Comparison of ENCODE assay signal across 17 mouse cellular contexts in the genomic region with DNA sequence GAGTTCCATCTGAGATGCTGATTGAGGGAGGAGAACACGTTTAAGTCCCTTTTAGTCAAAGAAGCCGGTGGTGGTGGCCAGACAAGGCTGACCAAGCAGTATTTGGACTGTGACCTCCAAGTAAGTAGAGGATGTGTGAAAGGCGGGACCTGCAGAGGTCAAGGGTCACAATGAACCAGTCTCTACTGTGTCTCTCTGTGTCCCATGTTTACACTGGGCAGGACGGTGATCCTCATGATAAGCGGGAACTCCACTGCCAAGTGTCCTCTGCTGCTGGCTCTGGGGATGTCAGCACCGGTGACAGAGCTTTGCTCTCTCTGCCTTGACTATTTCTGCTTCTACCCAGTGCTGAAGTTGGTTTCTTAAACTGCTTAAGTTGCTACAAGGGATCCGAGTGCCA. TPM values are rescaled to one million over a fixed set of nuclear protein-coding genes. Genes with fewer than 3 reads are reported as not detected.
A peak's percentile ranks its signal among the peaks of the same experiment; 100 is the strongest.
DNase-seq lines count a peak whose midpoint lies in the region; ATAC-seq lines count a peak whose summit lies in the region.
"Had no signal": no experiment of that assay in that cellular context is flagged by ENCODE, and none has a peak within 500 bp of the region (broad histone marks: within the 10 kb centered on the region; RNA-seq: fewer than 3 reads in every experiment).

No protein-coding gene starts in this region.

- H3K9me3 ChIP-seq in midbrain, embryonic 12.5 days, result no peaks in the 10 kb centered on the region
- no peaks in the 10 kb centered on the region for H3K9me3 ChIP-seq in midbrain, embryonic 10.5 days (replicated peaks)
- H3K9me3 ChIP-seq in kidney, embryonic 16.5 days (ENCODE audit: low read length), result no peaks in the 10 kb centered on the region
- no peaks in the 10 kb centered on the region for H3K9me3 ChIP-seq in liver, embryonic 15.5 days (replicated peaks)
- no peaks in the 10 kb centered on the region for H3K9me3 ChIP-seq in forebrain, embryonic 13.5 days (replicated peaks)
- H3K9me3 ChIP-seq: embryonic facial prominence, embryonic 15.5 days; forebrain, embryonic 10.5 days; heart, embryonic 15.5 days; hindbrain, embryonic 10.5 days; limb, embryonic 12.5 days; neural tube, embryonic 15.5 days had no signal

- H3K27ac ChIP-seq in midbrain, embryonic 12.5 days (replicated peaks), result no peak overlapping the region
- H3K27ac ChIP-seq in midbrain, embryonic 10.5 days (replicated peaks), result no peak overlapping the region
- no peak overlapping the region for H3K27ac ChIP-seq in kidney, embryonic 16.5 days (ENCODE audit: low read length)
- H3K27ac ChIP-seq in liver, embryonic 15.5 days (replicated peaks), result no peak overlapping the region
- no peak overlapping the region for H3K27ac ChIP-seq in forebrain, embryonic 13.5 days
- H3K27ac ChIP-seq: embryonic facial prominence, embryonic 15.5 days; forebrain, embryonic 10.5 days; heart, adult 2 months; heart, embryonic 15.5 days; limb, embryonic 12.5 days; neural tube, embryonic 15.5 days had no signal

- no peak overlapping the region for H3K9ac ChIP-seq in midbrain, embryonic 12.5 days (replicated peaks)
- no peak overlapping the region for H3K9ac ChIP-seq in kidney, embryonic 16.5 days (replicated peaks; ENCODE audit: low read length)
- no peak overlapping the region for H3K9ac ChIP-seq in liver, embryonic 15.5 days
- H3K9ac ChIP-seq in forebrain, embryonic 13.5 days, result no peak overlapping the region
- H3K9ac ChIP-seq: embryonic facial prominence, embryonic 15.5 days; heart, embryonic 15.5 days; limb, embryonic 12.5 days; neural tube, embryonic 15.5 days had no signal

- H3K36me3 ChIP-seq in midbrain, embryonic 12.5 days, result no peaks in the 10 kb centered on the region
- H3K36me3 ChIP-seq in midbrain, embryonic 10.5 days, result no peaks in the 10 kb centered on the region
- no peaks in the 10 kb centered on the region for H3K36me3 ChIP-seq in kidney, embryonic 16.5 days (ENCODE audit: insufficient read depth, low read length)
- H3K36me3 ChIP-seq in liver, embryonic 15.5 days (replicated peaks), result no peaks in the 10 kb centered on the region
- no peaks in the 10 kb centered on the region for H3K36me3 ChIP-seq in forebrain, embryonic 13.5 days (ENCODE audit: poor library complexity, severe bottlenecking)
- H3K36me3 ChIP-seq: embryonic facial prominence, embryonic 15.5 days; forebrain, embryonic 10.5 days; heart, embryonic 15.5 days; hindbrain, embryonic 10.5 days; limb, embryonic 12.5 days; neural tube, embryonic 15.5 days had no signal

- H3K4me3 ChIP-seq in midbrain, embryonic 12.5 days, result no peak overlapping the region
- H3K4me3 ChIP-seq in midbrain, embryonic 10.5 days, result no peak overlapping the region
- no peak overlapping the region for H3K4me3 ChIP-seq in kidney, embryonic 16.5 days (ENCODE audit: low read length)
- no peak overlapping the region for H3K4me3 ChIP-seq in liver, embryonic 15.5 days (replicated peaks)
- no peak overlapping the region for H3K4me3 ChIP-seq in forebrain, embryonic 13.5 days
- H3K4me3 ChIP-seq: embryonic facial prominence, embryonic 15.5 days; forebrain, embryonic 10.5 days; heart, adult 2 months; heart, embryonic 15.5 days; hindbrain, embryonic 10.5 days; limb, embryonic 12.5 days; neural tube, embryonic 15.5 days had no signal

- H3K4me1 ChIP-seq in midbrain, embryonic 12.5 days, result peaks cover 9% of the 10 kb centered on the region; the same call in 1 of the 2 replicates
- peaks cover 33% of the 10 kb centered on the region for H3K4me1 ChIP-seq in midbrain, embryonic 10.5 days
- H3K4me1 ChIP-seq in kidney, embryonic 16.5 days (ENCODE audit: insufficient read depth, low read length), result no peaks in the 10 kb centered on the region
- 0 out of 2 replicates have a peak, but pooled peaks cover 2% of the 10 kb centered on the region for H3K4me1 ChIP-seq in liver, embryonic 15.5 days (replicated peaks)
- peaks cover 7% of the 10 kb centered on the region for H3K4me1 ChIP-seq in forebrain, embryonic 13.5 days
- H3K4me1 ChIP-seq: heart, embryonic 15.5 days; limb, embryonic 12.5 days had no signal

- 0 out of 2 replicates have a peak, but pooled peaks have one; percentile 38 for ATAC-seq in midbrain, embryonic 12.5 days (ENCODE audit: low FRiP score, low read depth)
- ATAC-seq in kidney, embryonic 16.5 days (ENCODE audit: low FRiP score, low TSS enrichment), result peak; percentile 60; the same call in 1 of the 2 replicates
- ATAC-seq in liver, embryonic 15.5 days (ENCODE audit: insufficient read depth), result peak; percentile 68
- no peak for ATAC-seq in forebrain, embryonic 13.5 days

- DNase-seq in midbrain, embryonic 10.5 days (ENCODE audit: low spot score), result no peak
- DNase-seq in retina, postnatal 1 day, result no peak
- DNase-seq in cerebellum, adult 18-20 months, result no peak
- DNase-seq: cerebellum, adult 9-11 months; heart, adult 2 months; layer of hippocampus, adult 9-11 months; thymus, adult 18-20 months had no signal

- no peaks in the 10 kb centered on the region for H3K27me3 ChIP-seq in midbrain, embryonic 12.5 days
- no peaks in the 10 kb centered on the region for H3K27me3 ChIP-seq in midbrain, embryonic 10.5 days (ENCODE audit: low read depth, poor library complexity, severe bottlenecking)
- H3K27me3 ChIP-seq in kidney, embryonic 16.5 days (ENCODE audit: insufficient read depth, low read length), result no peaks in the 10 kb centered on the region
- no peaks in the 10 kb centered on the region for H3K27me3 ChIP-seq in liver, embryonic 15.5 days
- H3K27me3 ChIP-seq in forebrain, embryonic 13.5 days, result no peaks in the 10 kb centered on the region
- H3K27me3 ChIP-seq: embryonic facial prominence, embryonic 15.5 days; heart, embryonic 15.5 days; limb, embryonic 12.5 days; neural tube, embryonic 15.5 days had no signal

- H3K4me2 ChIP-seq in midbrain, embryonic 12.5 days (replicated peaks), result no peak overlapping the region
- H3K4me2 ChIP-seq in kidney, embryonic 16.5 days (replicated peaks; ENCODE audit: low read depth, low read length), result no peak overlapping the region
- H3K4me2 ChIP-seq in liver, embryonic 15.5 days, result peak overlapping the region; percentile 11
- H3K4me2 ChIP-seq in forebrain, embryonic 13.5 days, result no peak overlapping the region
- H3K4me2 ChIP-seq: embryonic facial prominence, embryonic 15.5 days; heart, embryonic 15.5 days; limb, embryonic 12.5 days; neural tube, embryonic 15.5 days had no signal

- WGBS in midbrain, embryonic 12.5 days, result 82% methylated on average over 7 of the region's 7 CpGs
- 84% methylated on average over 7 of the region's 7 CpGs for WGBS in midbrain, embryonic 10.5 days
- whole genome bisulfite sequencing in kidney, embryonic 16.5 days, result 72% methylated on average over 7 of the region's 7 CpGs
- 55% methylated on average over 7 of the region's 7 CpGs for WGBS in liver, embryonic 15.5 days (ENCODE audit: insufficient replicate concordance)
- WGBS in forebrain, embryonic 13.5 days, result 90% methylated on average over 7 of the region's 7 CpGs

RNA-seq across cellular contexts. Expression of a gene that starts 10.5 kb away (rescaled TPM):
- polyA plus RNA-seq in midbrain, embryonic 12.5 days (2016; fragmentation: Nextera tagmentation; extraction: Ambion mirVana), result 19.4 and 34.6 TPM in 2 replicates
- 27.5 and 29.1 TPM in 2 replicates for polyA plus RNA-seq in midbrain, embryonic 10.5 days (2016; fragmentation: Nextera tagmentation; extraction: Ambion mirVana)
- 31.3 and 35.6 TPM in 2 replicates for polyA plus RNA-seq in kidney, embryonic 16.5 days (2015; fragmentation: Nextera tagmentation; extraction: Ambion mirVana)
- polyA plus RNA-seq in liver, embryonic 15.5 days (2015; fragmentation: Nextera tagmentation; extraction: Ambion mirVana), result 23.3 and 23.6 TPM in 2 replicates
- 21.0 and 22.9 TPM in 2 replicates for polyA plus RNA-seq in forebrain, embryonic 13.5 days (2015; fragmentation: Nextera tagmentation; extraction: Ambion mirVana)
